Mouse (Mus musculus) hindbrain, embryonic 10.5 days (tissue): ENCODE data around the gene Pabpc6. TPM values are rescaled to one million over a fixed set of nuclear protein-coding genes. Genes with fewer than 3 reads are reported as not detected.

Experiments used
- DNase-seq: peaks from one replicate; pipeline ENCODE4 v3.0.0-alpha.2; 2017; ENCODE audit warnings: low spot score
- H3K27ac ChIP-seq: fragments of 300-500 bp; sonication (generic); 2 replicates; pipeline ENCODE4 v1.5.1; 2016; ENCODE audit warnings: mild to moderate bottlenecking, moderate library complexity
- H3K27me3 ChIP-seq: fragments of 300-500 bp; sonication (generic); 2 replicates; pipeline ENCODE4 v1.6.1; 2016; ENCODE audit warnings: mild to moderate bottlenecking; ENCODE audit not compliant: poor library complexity, insufficient read depth, severe bottlenecking
- H3K36me3 ChIP-seq: fragments of 300-500 bp; sonication (generic); 2 replicates; pipeline ENCODE4 v1.6.1; 2016; ENCODE audit warnings: mild to moderate bottlenecking, moderate library complexity
- H3K4me1 ChIP-seq: fragments of 300-500 bp; sonication (generic); replicated peaks from 2 replicates; pipeline ENCODE4 v1.6.1; 2016; ENCODE audit warnings: mild to moderate bottlenecking
- H3K4me3 ChIP-seq: fragments of 300-500 bp; sonication (generic); 2 replicates; pipeline ENCODE4 v1.5.1; 2016; ENCODE audit warnings: mild to moderate bottlenecking, moderate library complexity
- H3K9me3 ChIP-seq: fragments of 300-500 bp; sonication (generic); 2 replicates; pipeline ENCODE4 v1.6.1; 2016; ENCODE audit warnings: mild to moderate bottlenecking, moderate library complexity
- WGBS: fragments of 180-500 bp; shearing (Covaris S2); methylation state at CpG from one replicate; pipeline ENCODE4 v1.1.7; 2016; 5-methylcytosine and 5-hydroxymethylcytosine counted together
- polyA plus RNA-seq: library from polyadenylated mRNA; unstranded; fragments of >200 nt; fragmentation: Nextera tagmentation; extraction: Ambion mirVana; gene quantifications from 2 replicates; pipeline ENCODE4 v1.2.1, GENCODE M21; 2016

Pabpc6 gene
- polyA plus RNA-seq: 0.06 TPM in 1 of 2 replicates, not detected in the other

DNA sequence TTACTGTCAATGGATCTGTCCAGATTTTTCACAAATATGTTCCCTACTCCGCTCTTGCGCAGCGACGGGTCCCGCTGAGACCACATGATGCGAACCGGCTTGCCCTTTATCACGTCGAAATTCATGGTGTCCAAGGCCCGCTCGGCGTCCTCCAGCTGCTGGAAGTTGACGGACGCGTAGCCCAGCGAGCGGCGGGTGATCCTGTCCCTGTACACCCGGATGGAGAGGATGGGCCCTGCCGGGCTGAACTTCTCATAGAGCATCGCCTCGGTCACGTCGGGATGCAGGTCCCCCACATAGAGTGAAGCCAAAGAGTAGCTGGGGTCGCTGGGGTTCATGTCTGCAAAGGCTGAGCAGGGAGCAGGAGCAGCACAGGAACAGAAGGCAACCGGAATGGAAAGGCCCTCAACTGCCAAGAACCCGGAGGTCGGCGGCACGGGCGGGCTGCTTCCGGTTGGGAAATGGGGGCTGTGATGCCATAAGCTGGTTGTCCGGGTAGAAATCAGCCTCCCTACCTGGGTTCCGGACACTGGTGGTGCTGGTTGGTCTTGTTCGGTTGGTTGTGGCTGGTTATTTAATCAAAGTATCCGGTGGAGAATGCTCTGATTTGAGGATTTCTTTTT, at the start of gene Pabpc6:
Gene Pabpc6, minus strand, starts transcription at position 435 of the 623 bp plus-strand sequence.
- WGBS: 94% methylated on average over 36 of the region's 36 CpGs
- Histone ChIP-seq H3K9me3 (peaks cover 7% of the 10 kb centered on the region; the same call in 1 of the 2 replicates), H3K4me1 (no peaks in the 10 kb centered on the region), H3K27me3 (no peaks in the 10 kb centered on the region), H3K4me3 (no peak within 1 kb of the TSS), H3K36me3 (no peaks in the 10 kb centered on the region), H3K27ac (no peak within 1 kb of the TSS)
- DNase-seq: no peak

- Histone ChIP-seq H3K4me1 (no peaks in the 10 kb centered on the region), H3K27ac (no peak overlapping the region), H3K36me3 (no peaks in the 10 kb centered on the region), H3K9me3 (peaks cover 7% of the 10 kb centered on the region; the same call in 1 of the 2 replicates), H3K27me3 (no peaks in the 10 kb centered on the region), H3K4me3 (no peak overlapping the region)
- WGBS: 91% methylated on average over 6 of the region's 6 CpGs
- DNase-seq: no peak
Observed at GRCm38 (mm10) chr17:9710910-9711309, 41.4 kb upstream of the Pabpc6 start.

GRCm38 (mm10) chr17:9708888-9709287, 39.4 kb upstream of the Pabpc6 start:
- Histone ChIP-seq H3K27ac (no peak overlapping the region), H3K36me3 (no peaks in the 10 kb centered on the region), H3K9me3 (no peaks in the 10 kb centered on the region), H3K4me1 (no peaks in the 10 kb centered on the region), H3K4me3 (no peak overlapping the region), H3K27me3 (no peaks in the 10 kb centered on the region)
- no peak for DNase-seq
- WGBS: 94% methylated on average over 3 of the region's 3 CpGs

- Histone ChIP-seq H3K4me1 (no peaks in the 10 kb centered on the region), H3K27ac (no peak overlapping the region), H3K27me3 (no peaks in the 10 kb centered on the region), H3K4me3 (no peak overlapping the region), H3K9me3 (0 out of 2 replicates have a peak, but pooled peaks cover 4% of the 10 kb centered on the region), H3K36me3 (no peaks in the 10 kb centered on the region)
- 85% methylated on average over 1 of the region's 1 CpGs for WGBS
- DNase-seq: no peak
Observed at GRCm38 (mm10) chr17:9707356-9707755, 37.8 kb upstream of the Pabpc6 start.

- Histone ChIP-seq H3K27me3 (no peaks in the 10 kb centered on the region), H3K27ac (no peak overlapping the region), H3K4me1 (peaks cover 4% of the 10 kb centered on the region; the same call in 1 of the 2 replicates), H3K36me3 (no peaks in the 10 kb centered on the region), H3K4me3 (no peak overlapping the region), H3K9me3 (peaks cover 9% of the 10 kb centered on the region; the same call in 1 of the 2 replicates)
- DNase-seq: peak; percentile 15
- 61% methylated on average over 7 of the region's 7 CpGs for WGBS
Observed at GRCm38 (mm10) chr17:9697763-9698162, 28.2 kb upstream of the Pabpc6 start.

DNA sequence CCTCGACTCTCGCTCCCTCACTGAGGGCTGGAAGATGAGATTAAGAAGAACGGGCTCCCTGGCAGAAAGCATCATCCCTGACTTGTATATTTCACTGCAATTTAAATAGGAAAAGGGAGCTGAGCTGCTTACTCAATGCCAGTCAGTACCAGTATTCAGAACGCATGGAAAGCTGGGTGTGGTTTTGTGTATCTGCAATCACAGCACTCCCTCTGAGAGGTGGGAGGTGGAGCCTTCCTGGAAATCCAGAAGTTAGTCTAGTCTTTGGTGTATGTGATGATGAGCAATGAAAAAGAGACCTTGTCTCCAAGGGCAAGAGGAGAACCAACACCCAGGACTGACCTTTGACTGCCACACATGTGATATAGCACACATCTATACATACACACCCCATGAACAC, 21.7 kb upstream of the Pabpc6 start:
- H3K9me3 ChIP-seq: no peaks in the 10 kb centered on the region
- WGBS: 80% methylated on average over 4 of the region's 4 CpGs
- peaks cover 4% of the 10 kb centered on the region; the same call in 1 of the 2 replicates for H3K4me1 ChIP-seq

DNA sequence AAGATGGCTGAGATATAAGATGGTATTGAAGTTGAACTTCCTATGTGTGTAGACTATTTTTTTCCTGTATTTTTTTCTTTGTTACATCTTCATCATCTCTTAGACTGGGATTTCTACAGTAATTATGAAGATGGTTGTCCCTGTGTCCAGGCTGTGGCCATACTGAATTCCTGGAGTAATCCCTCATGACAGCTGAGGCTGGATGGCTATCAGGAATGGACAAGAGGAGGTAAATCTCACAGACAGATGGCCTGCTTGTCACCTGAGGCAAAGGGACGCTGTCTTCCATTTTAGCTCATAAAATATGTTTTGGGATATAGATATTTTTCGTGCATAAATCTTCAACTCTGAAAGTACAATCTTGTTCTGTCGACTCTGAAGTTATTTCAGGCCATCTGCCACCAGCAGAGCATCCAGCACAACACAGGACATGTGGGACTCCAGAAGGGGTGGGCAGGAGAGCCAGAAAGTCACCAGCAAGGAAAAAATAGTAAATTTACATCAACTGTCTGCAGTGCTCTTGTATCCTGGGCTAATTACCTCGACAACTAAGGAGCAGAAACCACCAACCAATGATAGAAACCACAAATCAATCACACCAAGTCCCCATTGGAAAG, 14.1 kb upstream of the Pabpc6 start:
- Histone ChIP-seq H3K4me3 (no peak overlapping the region), H3K27ac (no peak overlapping the region), H3K4me1 (peaks cover 14% of the 10 kb centered on the region), H3K36me3 (no peaks in the 10 kb centered on the region), H3K27me3 (no peaks in the 10 kb centered on the region), H3K9me3 (no peaks in the 10 kb centered on the region)
- no peak for DNase-seq
- 77% methylated on average over 4 of the region's 4 CpGs for WGBS

More for the DNA sequence above, 21.7 kb upstream of the Pabpc6 start:
- no peak for DNase-seq
- Histone ChIP-seq H3K4me3 (no peak overlapping the region), H3K36me3 (no peaks in the 10 kb centered on the region), H3K27ac (no peak overlapping the region), H3K27me3 (no peaks in the 10 kb centered on the region)

GRCm38 (mm10) chr17:9680741-9681140, 11.2 kb upstream of the Pabpc6 start:
- H3K27ac ChIP-seq: peak overlapping the region; percentile 74; the same call in 1 of the 2 replicates
- no peaks in the 10 kb centered on the region for H3K36me3 ChIP-seq
- DNase-seq: peak; percentile 25
- H3K9me3 ChIP-seq: no peaks in the 10 kb centered on the region
- H3K4me3 ChIP-seq: no peak overlapping the region
- WGBS: 52% methylated on average over 8 of the region's 8 CpGs
- no peaks in the 10 kb centered on the region for H3K27me3 ChIP-seq
- peaks cover 15% of the 10 kb centered on the region for H3K4me1 ChIP-seq

GRCm38 (mm10) chr17:9675175-9675789, 5.8 kb upstream of the Pabpc6 start:
- Histone ChIP-seq H3K27me3 (no peaks in the 10 kb centered on the region), H3K4me3 (no peak overlapping the region), H3K9me3 (no peaks in the 10 kb centered on the region), H3K27ac (no peak overlapping the region), H3K4me1 (peaks cover 7% of the 10 kb centered on the region; the same call in 1 of the 2 replicates), H3K36me3 (no peaks in the 10 kb centered on the region)
- 85% methylated on average over 6 of the region's 6 CpGs for WGBS
- no peak for DNase-seq

- 95% methylated on average over 9 of the region's 9 CpGs for WGBS
- Histone ChIP-seq H3K4me1 (no peaks in the 10 kb centered on the region), H3K36me3 (no peaks in the 10 kb centered on the region), H3K4me3 (no peak overlapping the region), H3K27me3 (no peaks in the 10 kb centered on the region), H3K27ac (no peak overlapping the region), H3K9me3 (peaks cover 7% of the 10 kb centered on the region; the same call in 1 of the 2 replicates)
- no peak for DNase-seq
Observed at GRCm38 (mm10) chr17:9667955-9668354, 1.6 kb downstream of the Pabpc6 start.

- Histone ChIP-seq H3K27ac (no peak overlapping the region), H3K27me3 (no peaks in the 10 kb centered on the region), H3K36me3 (no peaks in the 10 kb centered on the region), H3K4me3 (no peak overlapping the region), H3K4me1 (0 out of 2 replicates have a peak, but pooled peaks cover 5% of the 10 kb centered on the region), H3K9me3 (no peaks in the 10 kb centered on the region)
- no peak for DNase-seq
- WGBS: 91% methylated on average over 5 of the region's 5 CpGs
Observed at GRCm38 (mm10) chr17:9658651-9659050, 10.9 kb downstream of the Pabpc6 start.

DNA sequence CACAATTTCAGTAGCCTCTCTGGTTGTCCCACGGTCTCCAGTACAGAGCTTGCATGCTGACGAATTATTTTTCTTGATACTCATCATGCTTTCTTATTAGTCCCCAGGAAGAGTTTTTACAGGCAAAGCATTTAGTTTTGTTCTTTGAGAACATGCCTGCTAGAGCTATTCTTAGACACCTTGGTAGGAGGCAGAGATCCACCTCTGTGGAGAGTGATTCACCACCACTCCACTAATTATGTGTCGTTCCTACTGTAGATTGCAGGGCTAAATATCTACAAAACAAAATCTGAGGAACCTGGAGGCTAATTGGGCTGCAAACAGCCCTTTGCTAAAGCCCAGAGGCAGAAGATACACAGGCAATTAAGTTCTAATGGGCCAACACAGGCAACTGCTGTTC, 15.4 kb downstream of the Pabpc6 start:
- Histone ChIP-seq H3K4me3 (no peak overlapping the region), H3K9me3 (no peaks in the 10 kb centered on the region), H3K27me3 (no peaks in the 10 kb centered on the region), H3K27ac (no peak overlapping the region; the same call in 1 of the 2 replicates), H3K36me3 (no peaks in the 10 kb centered on the region), H3K4me1 (no peaks in the 10 kb centered on the region)
- 91% methylated on average over 3 of the region's 3 CpGs for WGBS
- DNase-seq: no peak

DNA sequence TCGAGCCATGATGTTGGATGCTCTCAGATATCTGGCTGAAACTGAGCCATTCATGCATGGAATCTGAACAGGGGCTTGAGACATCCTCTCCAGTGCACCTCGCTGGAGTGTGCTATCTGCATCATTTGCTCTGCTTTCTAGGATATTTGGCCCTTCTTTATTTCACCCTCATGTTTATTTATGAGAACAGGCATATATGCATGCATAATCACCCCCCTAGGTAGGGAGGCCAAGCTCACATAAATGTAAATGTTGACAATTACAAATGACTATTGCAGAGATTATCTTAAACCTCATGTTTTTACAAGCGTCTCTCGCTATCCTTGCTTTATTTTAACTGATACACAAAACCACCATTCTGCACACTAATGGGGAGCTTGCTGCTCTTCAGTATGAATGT, 21.9 kb downstream of the Pabpc6 start:
- H3K27ac ChIP-seq: no peak overlapping the region
- H3K4me3 ChIP-seq: no peak overlapping the region
- 75% methylated on average over 4 of the region's 4 CpGs for WGBS
- H3K9me3 ChIP-seq: no peaks in the 10 kb centered on the region
- H3K36me3 ChIP-seq: no peaks in the 10 kb centered on the region
- H3K4me1 ChIP-seq: peaks cover 16% of the 10 kb centered on the region
- no peak for DNase-seq
- H3K27me3 ChIP-seq: no peaks in the 10 kb centered on the region
